Mouse (Mus musculus) layer of hippocampus, adult 8-10 months (tissue): ENCODE measurements at regions not wholly inside any gene's neighbourhood (a gene's known extent, or its start where the extent isn't known, plus 50 kb on each side); places are given as distances from the start of the nearest gene placed in this dataset.
"Not testable (repeated sequence)": the region's sequence is repeated elsewhere in the genome, so short reads cannot be mapped to it uniquely, and the experiment has no call there.

Experiments
- DNase-seq, 2 experiments: peaks; one replicate each; pipeline ENCODE4 v3.0.0; 2022; ENCODE audit warnings: low spot score in 2 of 2

GRCm38 (mm10) chr11:111947671-111948070, 834.4 kb upstream of the Sox9 start:
- no peak for DNase-seq

- DNase-seq: no peak
Observed at GRCm38 (mm10) chr11:111953421-111953820, 828.6 kb upstream of the Sox9 start.

- no peak for DNase-seq
Observed at GRCm38 (mm10) chr11:111957721-111958287, 824.2 kb upstream of the Sox9 start.

- peak; percentile 12 to 21 for DNase-seq
Observed at GRCm38 (mm10) chr11:111961047-111961837, 820.8 kb upstream of the Sox9 start.

- no peak for DNase-seq
Observed at GRCm38 (mm10) chr11:111961846-111962245, 820.2 kb upstream of the Sox9 start.

GRCm38 (mm10) chr11:111964066-111964465, 818.0 kb upstream of the Sox9 start:
- no peak for DNase-seq

- no peak for DNase-seq
Observed at GRCm38 (mm10) chr11:111966401-111966800, 815.6 kb upstream of the Sox9 start.

GRCm38 (mm10) chr11:111971001-111971400, 811.0 kb upstream of the Sox9 start:
- no peak for DNase-seq

GRCm38 (mm10) chr11:111978667-111979066, 803.4 kb upstream of the Sox9 start:
- no peak for DNase-seq

GRCm38 (mm10) chr11:111996395-111996794, 785.6 kb upstream of the Sox9 start:
- DNase-seq: no peak

GRCm38 (mm10) chr11:112010848-112011247, 771.2 kb upstream of the Sox9 start:
- not testable (repeated sequence) for DNase-seq

- no peak for DNase-seq
Observed at GRCm38 (mm10) chr11:112017906-112018305, 764.1 kb upstream of the Sox9 start.

GRCm38 (mm10) chr11:112028031-112028430, 754.0 kb upstream of the Sox9 start:
- no peak for DNase-seq

GRCm38 (mm10) chr11:112038741-112039140, 743.3 kb upstream of the Sox9 start:
- DNase-seq: no peak

- DNase-seq: no peak
Observed at GRCm38 (mm10) chr11:112044455-112044854, 737.6 kb upstream of the Sox9 start.

- no peak for DNase-seq
Observed at GRCm38 (mm10) chr11:112045353-112045752, 736.7 kb upstream of the Sox9 start.

- DNase-seq: no peak
Observed at GRCm38 (mm10) chr11:112050362-112050761, 731.7 kb upstream of the Sox9 start.

- no peak for DNase-seq
Observed at GRCm38 (mm10) chr11:112055591-112055990, 726.4 kb upstream of the Sox9 start.

- no peak for DNase-seq
Observed at GRCm38 (mm10) chr11:112067176-112067575, 714.8 kb upstream of the Sox9 start.

GRCm38 (mm10) chr11:112068821-112069220, 713.2 kb upstream of the Sox9 start:
- no peak for DNase-seq

GRCm38 (mm10) chr11:112071571-112071970, 710.5 kb upstream of the Sox9 start:
- peak; percentile 6 to 7 for DNase-seq

GRCm38 (mm10) chr11:112081386-112081785, 700.6 kb upstream of the Sox9 start:
- DNase-seq: no peak

- DNase-seq: no peak
Observed at GRCm38 (mm10) chr11:112083019-112083418, 699.0 kb upstream of the Sox9 start.
